Mouse (Mus musculus) kidney, embryonic 15.5 days (tissue): Measurements from ENCODE around the gene Kcne2. TPM values are rescaled to one million over a fixed set of nuclear protein-coding genes. Genes with fewer than 3 reads are reported as not detected.

ENCODE experiments used
- ATAC-seq: fragments of 200-750 bp; cut with Nextera tagmentation; replicated peaks from 2 replicates; pipeline ENCODE4 v1.8.0; 2017; ENCODE audit warnings: moderate TSS enrichment; ENCODE audit not compliant: low FRiP score
- H3K27ac ChIP-seq: fragments of 300-500 bp; sonication (generic); 2 replicates; pipeline ENCODE4 v1.5.1; 2015; ENCODE audit warnings: mild to moderate bottlenecking, inconsistent platforms
- H3K27me3 ChIP-seq: fragments of 300-500 bp; sonication (generic); 2 replicates; pipeline ENCODE4 v1.6.1; 2015; ENCODE audit warnings: inconsistent platforms
- H3K36me3 ChIP-seq: fragments of 300-500 bp; sonication (generic); 2 replicates; pipeline ENCODE4 v1.6.1; 2015; ENCODE audit warnings: inconsistent platforms
- H3K4me1 ChIP-seq: fragments of 300-500 bp; sonication (generic); 2 replicates; pipeline ENCODE4 v1.6.1; 2015; ENCODE audit warnings: inconsistent platforms
- H3K4me2 ChIP-seq: fragments of 300-500 bp; sonication (generic); 2 replicates; pipeline ENCODE4 v1.6.1; 2015; ENCODE audit warnings: moderate library complexity, mild to moderate bottlenecking, inconsistent platforms
- H3K4me3 ChIP-seq: fragments of 300-500 bp; sonication (generic); replicated peaks from 2 replicates; pipeline ENCODE4 v1.5.1; 2015; ENCODE audit warnings: mild to moderate bottlenecking, inconsistent platforms
- H3K9ac ChIP-seq: fragments of 300-500 bp; sonication (generic); 2 replicates; pipeline ENCODE4 v1.6.1; 2015; ENCODE audit warnings: mild to moderate bottlenecking, inconsistent platforms
- H3K9me3 ChIP-seq: fragments of 300-500 bp; sonication (generic); replicated peaks from 2 replicates; pipeline ENCODE4 v1.6.1; 2016; ENCODE audit warnings: inconsistent platforms
- WGBS: fragments of 180-500 bp; shearing (Covaris S2); methylation state at CpG from one replicate; pipeline ENCODE4 v1.1.7; 2015; ENCODE audit warnings: mixed read lengths; 5-methylcytosine and 5-hydroxymethylcytosine counted together
- polyA plus RNA-seq: library from polyadenylated mRNA; unstranded; fragments of >200 nt; fragmentation: Nextera tagmentation; extraction: Ambion mirVana; gene quantifications from 2 replicates; pipeline ENCODE4 v1.2.1, GENCODE M21; 2015

The Kcne2 gene
- polyA plus RNA-seq: 0.10 and 0.27 TPM in 2 replicates

- Histone ChIP-seq H3K27ac (no peak within 1 kb of the TSS), H3K9me3 (no peaks in the 10 kb centered on the region), H3K4me3 (no peak within 1 kb of the TSS), H3K27me3 (no peaks in the 10 kb centered on the region), H3K4me1 (no peaks in the 10 kb centered on the region), H3K9ac (no peak within 1 kb of the TSS), H3K36me3 (no peaks in the 10 kb centered on the region), H3K4me2 (no peak within 1 kb of the TSS)
- WGBS: 66% methylated on average over 10 of the region's 10 CpGs
- no peak for ATAC-seq
Measured at GRCm38 (mm10) chr16:92292101-92292500, at the start of gene Kcne2. Gene Kcne2 (plus strand): TSS chr16:92292389.

DNA sequence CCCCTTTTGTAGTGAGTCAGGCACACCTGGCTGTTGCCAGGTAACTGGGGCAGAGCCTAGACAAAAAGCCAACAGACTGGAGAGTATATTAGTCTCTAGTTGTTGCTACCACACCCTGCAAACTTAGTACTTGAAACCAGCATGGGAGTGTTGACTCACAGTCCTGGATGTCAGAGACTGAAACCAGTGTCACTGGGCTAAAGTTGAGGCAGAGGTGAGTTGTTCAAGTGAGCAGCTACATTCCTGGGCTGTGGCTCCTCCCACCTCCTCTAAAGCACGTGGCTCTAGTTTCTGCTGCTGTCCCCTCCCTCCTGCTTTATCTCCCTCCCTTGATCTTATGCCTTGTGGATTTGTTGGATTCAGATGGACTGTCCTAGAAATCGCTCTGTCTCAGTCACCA, 46.3 kb upstream of the Kcne2 start:
- no peaks in the 10 kb centered on the region for H3K9me3 ChIP-seq
- no peak for ATAC-seq

GRCm38 (mm10) chr16:92246974-92247373, 45.2 kb upstream of the Kcne2 start:
- H3K4me3 ChIP-seq: no peak overlapping the region
- no peak overlapping the region for H3K4me2 ChIP-seq
- H3K36me3 ChIP-seq: no peaks in the 10 kb centered on the region
- no peaks in the 10 kb centered on the region for H3K4me1 ChIP-seq
- 57% methylated on average over 2 of the region's 2 CpGs for WGBS
- ATAC-seq: no peak
- no peak overlapping the region for H3K27ac ChIP-seq
- no peaks in the 10 kb centered on the region for H3K27me3 ChIP-seq
- no peaks in the 10 kb centered on the region for H3K9me3 ChIP-seq
- no peak overlapping the region for H3K9ac ChIP-seq

More for the DNA sequence above, 46.3 kb upstream of the Kcne2 start:
- Histone ChIP-seq H3K4me2 (no peak overlapping the region), H3K27me3 (no peaks in the 10 kb centered on the region), H3K9ac (no peak overlapping the region), H3K4me3 (no peak overlapping the region), H3K36me3 (no peaks in the 10 kb centered on the region), H3K27ac (no peak overlapping the region), H3K4me1 (no peaks in the 10 kb centered on the region)
- WGBS: 38% methylated on average over 2 of the region's 2 CpGs

DNA sequence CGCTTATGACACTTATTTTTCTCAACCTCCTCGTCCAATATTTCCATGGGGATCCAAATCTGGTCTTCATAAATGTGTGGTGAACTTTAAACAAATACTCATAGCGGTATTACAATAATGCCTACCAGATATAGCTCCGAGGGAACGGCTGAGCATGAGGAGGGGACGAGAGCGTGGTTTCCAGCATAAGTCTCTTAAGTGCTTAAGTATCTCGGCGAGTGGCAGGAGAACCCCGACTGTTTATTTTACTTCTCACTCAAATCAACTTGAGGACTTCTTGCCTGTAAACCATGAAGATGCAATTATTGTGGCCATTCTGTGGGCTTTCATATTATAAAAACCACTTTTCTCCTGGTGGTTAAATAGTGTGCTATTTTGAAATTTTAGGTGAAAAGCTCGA, 44.5 kb upstream of the Kcne2 start:
- no peaks in the 10 kb centered on the region for H3K9me3 ChIP-seq
- WGBS: 82% methylated on average over 11 of the region's 11 CpGs
- no peak overlapping the region for H3K9ac ChIP-seq
- ATAC-seq: no peak
- no peaks in the 10 kb centered on the region for H3K36me3 ChIP-seq
- no peak overlapping the region for H3K27ac ChIP-seq
- H3K4me2 ChIP-seq: no peak overlapping the region
- no peaks in the 10 kb centered on the region for H3K4me1 ChIP-seq
- no peaks in the 10 kb centered on the region for H3K27me3 ChIP-seq
- no peak overlapping the region for H3K4me3 ChIP-seq

GRCm38 (mm10) chr16:92249681-92250080, 42.5 kb upstream of the Kcne2 start:
- H3K36me3 ChIP-seq: no peaks in the 10 kb centered on the region
- H3K4me1 ChIP-seq: no peaks in the 10 kb centered on the region
- no peak overlapping the region for H3K4me2 ChIP-seq
- no peaks in the 10 kb centered on the region for H3K27me3 ChIP-seq
- H3K9ac ChIP-seq: no peak overlapping the region
- no peaks in the 10 kb centered on the region for H3K9me3 ChIP-seq
- no peak overlapping the region for H3K27ac ChIP-seq
- no peak overlapping the region for H3K4me3 ChIP-seq
- 77% methylated on average over 3 of the region's 3 CpGs for WGBS
- no peak for ATAC-seq

GRCm38 (mm10) chr16:92250452-92250851, 41.7 kb upstream of the Kcne2 start:
- H3K36me3 ChIP-seq: no peaks in the 10 kb centered on the region
- H3K9me3 ChIP-seq: no peaks in the 10 kb centered on the region
- 83% methylated on average over 5 of the region's 5 CpGs for WGBS
- no peak overlapping the region for H3K27ac ChIP-seq
- H3K4me3 ChIP-seq: no peak overlapping the region
- no peak overlapping the region for H3K4me2 ChIP-seq
- no peak for ATAC-seq
- no peak overlapping the region for H3K9ac ChIP-seq
- H3K27me3 ChIP-seq: no peaks in the 10 kb centered on the region
- H3K4me1 ChIP-seq: no peaks in the 10 kb centered on the region

DNA sequence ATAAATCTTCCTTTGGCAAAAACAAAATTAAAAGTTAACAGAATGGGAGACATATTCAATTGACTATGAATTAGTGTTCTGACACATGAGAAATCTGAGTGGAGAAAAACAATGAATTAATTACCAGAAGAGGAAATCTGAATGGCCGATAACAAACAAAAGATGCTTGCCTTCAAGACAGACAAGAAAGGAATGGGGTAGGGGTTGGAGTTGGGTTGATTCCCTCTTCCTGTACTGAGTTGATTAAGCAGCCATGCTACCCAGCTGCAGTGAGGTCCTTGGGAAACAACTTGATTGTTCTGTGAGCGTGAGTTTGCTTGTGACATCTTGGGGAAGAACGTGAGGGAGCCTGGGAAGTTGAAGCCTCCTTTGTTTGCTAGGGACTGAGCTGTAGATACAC, 37.9 kb upstream of the Kcne2 start:
- H3K4me3 ChIP-seq: no peak overlapping the region
- no peak overlapping the region for H3K27ac ChIP-seq
- H3K4me1 ChIP-seq: no peaks in the 10 kb centered on the region
- H3K27me3 ChIP-seq: no peaks in the 10 kb centered on the region
- no peak overlapping the region for H3K4me2 ChIP-seq
- ATAC-seq: no peak
- H3K36me3 ChIP-seq: no peaks in the 10 kb centered on the region
- H3K9ac ChIP-seq: no peak overlapping the region
- 77% methylated on average over 3 of the region's 3 CpGs for WGBS
- no peaks in the 10 kb centered on the region for H3K9me3 ChIP-seq

DNA sequence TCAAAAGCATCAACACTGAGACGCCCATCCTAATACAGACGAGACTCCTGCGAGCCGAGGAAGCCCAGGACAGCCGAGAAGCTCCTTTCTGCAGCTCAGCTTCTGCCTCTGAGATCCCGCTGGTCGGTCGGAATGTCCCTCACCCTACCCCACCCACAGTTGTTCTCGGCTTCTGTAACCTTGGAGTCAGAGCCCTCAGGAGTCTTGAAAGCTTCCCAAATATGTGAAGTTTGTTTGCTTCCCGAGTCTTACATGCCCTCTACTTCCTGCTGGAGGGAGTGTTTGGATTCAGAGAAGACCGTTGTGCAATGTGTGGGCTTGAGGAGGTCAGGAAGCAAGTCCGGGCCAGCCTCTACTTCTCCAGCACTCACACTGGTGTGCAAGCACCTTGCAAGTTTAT, 24.3 kb upstream of the Kcne2 start:
- no peak for ATAC-seq
- Histone ChIP-seq H3K36me3 (no peaks in the 10 kb centered on the region), H3K27me3 (no peaks in the 10 kb centered on the region), H3K9me3 (no peaks in the 10 kb centered on the region), H3K4me1 (no peaks in the 10 kb centered on the region), H3K27ac (no peak overlapping the region), H3K9ac (no peak overlapping the region), H3K4me2 (no peak overlapping the region), H3K4me3 (no peak overlapping the region)
- WGBS: 70% methylated on average over 12 of the region's 12 CpGs

DNA sequence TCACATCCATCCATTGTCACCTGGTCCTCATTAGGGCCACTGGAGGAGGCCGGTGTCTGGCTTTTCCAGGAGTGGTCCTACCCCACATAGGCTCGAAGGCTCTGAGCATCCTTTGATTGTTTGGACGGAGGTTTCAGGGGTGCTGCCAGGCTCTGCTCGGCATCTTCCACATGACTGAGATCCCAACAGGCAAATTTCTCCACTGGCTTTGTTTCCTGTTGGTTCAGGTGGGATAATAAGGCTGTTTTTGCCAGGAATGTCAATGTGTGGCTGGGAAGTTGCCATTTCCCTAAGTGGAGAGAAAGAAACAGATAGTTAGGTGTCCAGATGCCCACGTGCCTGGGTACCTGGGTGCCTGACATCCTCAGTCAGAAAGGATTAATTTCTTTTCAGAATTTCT, 17.7 kb upstream of the Kcne2 start:
- Histone ChIP-seq H3K27ac (no peak overlapping the region), H3K9me3 (no peaks in the 10 kb centered on the region), H3K4me3 (no peak overlapping the region), H3K9ac (no peak overlapping the region), H3K4me2 (no peak overlapping the region), H3K36me3 (no peaks in the 10 kb centered on the region), H3K4me1 (no peaks in the 10 kb centered on the region), H3K27me3 (no peaks in the 10 kb centered on the region)
- WGBS: 90% methylated on average over 5 of the region's 5 CpGs
- ATAC-seq: no peak

- Histone ChIP-seq H3K4me3 (no peak overlapping the region), H3K36me3 (no peaks in the 10 kb centered on the region), H3K27ac (no peak overlapping the region), H3K4me1 (no peaks in the 10 kb centered on the region), H3K9ac (no peak overlapping the region), H3K4me2 (no peak overlapping the region), H3K27me3 (no peaks in the 10 kb centered on the region), H3K9me3 (no peaks in the 10 kb centered on the region)
- no peak for ATAC-seq
- 88% methylated on average over 4 of the region's 4 CpGs for WGBS
Measured at GRCm38 (mm10) chr16:92275526-92275925, 16.7 kb upstream of the Kcne2 start.

GRCm38 (mm10) chr16:92282671-92283070, 9.5 kb upstream of the Kcne2 start:
- Histone ChIP-seq H3K27me3 (peaks cover 4% of the 10 kb centered on the region; the same call in 1 of the 2 replicates), H3K27ac (no peak overlapping the region), H3K4me3 (no peak overlapping the region), H3K36me3 (no peaks in the 10 kb centered on the region), H3K4me1 (no peaks in the 10 kb centered on the region), H3K4me2 (no peak overlapping the region), H3K9me3 (no peaks in the 10 kb centered on the region), H3K9ac (no peak overlapping the region)
- 72% methylated on average over 5 of the region's 5 CpGs for WGBS
- no peak for ATAC-seq

- Histone ChIP-seq H3K27me3 (peaks cover 4% of the 10 kb centered on the region; the same call in 1 of the 2 replicates), H3K27ac (no peak overlapping the region), H3K9ac (no peak overlapping the region), H3K4me2 (no peak overlapping the region), H3K4me3 (no peak overlapping the region), H3K36me3 (no peaks in the 10 kb centered on the region), H3K9me3 (no peaks in the 10 kb centered on the region), H3K4me1 (no peaks in the 10 kb centered on the region)
- WGBS: 38% methylated on average over 10 of the region's 10 CpGs
- ATAC-seq: no peak
Measured at GRCm38 (mm10) chr16:92285068-92285467, 7.1 kb upstream of the Kcne2 start.

DNA sequence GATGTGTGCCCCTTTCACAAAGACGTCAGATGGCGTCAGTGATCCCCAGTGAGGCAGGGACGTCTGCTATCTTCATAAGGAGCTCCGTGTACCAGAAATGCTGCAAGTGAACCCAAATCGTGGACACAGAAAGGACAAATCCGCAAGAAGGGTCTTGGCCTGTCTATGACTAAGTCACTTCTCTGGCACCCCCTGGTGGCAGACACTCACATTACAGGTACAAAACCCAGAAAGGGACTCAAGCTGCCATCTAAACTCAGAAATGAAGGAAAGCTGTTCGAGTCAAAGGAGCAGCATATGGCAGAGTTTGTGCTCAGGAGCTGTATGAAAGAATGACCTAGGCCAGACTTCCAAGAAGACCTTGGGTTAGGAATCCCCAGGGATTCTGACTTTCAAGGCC, 5.6 kb upstream of the Kcne2 start:
- Histone ChIP-seq H3K4me2 (no peak overlapping the region), H3K9me3 (no peaks in the 10 kb centered on the region), H3K27me3 (peaks cover 4% of the 10 kb centered on the region; the same call in 1 of the 2 replicates), H3K9ac (no peak overlapping the region), H3K4me3 (no peak overlapping the region), H3K4me1 (no peaks in the 10 kb centered on the region), H3K27ac (no peak overlapping the region), H3K36me3 (no peaks in the 10 kb centered on the region)
- 12% methylated on average over 7 of the region's 7 CpGs for WGBS
- ATAC-seq: no peak
